Mouse (Mus musculus) cortical plate, adult 2 months (tissue): ENCODE measurements around the gene Dlk2. TPM values are rescaled to one million over a fixed set of nuclear protein-coding genes. Genes with fewer than 3 reads are reported as not detected.

Experiments
- H3K27ac ChIP-seq: fragments of 200-500 bp; 2 replicates; pipeline ENCODE4 v1.5.1; 2012; ENCODE audit warnings: low read length, control low read depth, inconsistent platforms; ENCODE audit not compliant: insufficient read depth
- H3K4me1 ChIP-seq: fragments of 200-500 bp; 2 replicates; pipeline ENCODE4 v1.6.1; 2011; ENCODE audit warnings: low read length; ENCODE audit not compliant: control insufficient read depth, insufficient read depth
- H3K4me3 ChIP-seq: fragments of 200-500 bp; 2 replicates; pipeline ENCODE4 v1.5.1; 2011; ENCODE audit warnings: mild to moderate bottlenecking, low read length, control low read depth; ENCODE audit not compliant: insufficient read depth
- CTCF ChIP-seq: fragments of 200-500 bp; IDR thresholded peaks from 2 replicates; pipeline ENCODE4 v1.5.1; 2011; ENCODE audit warnings: mild to moderate bottlenecking, control low read depth, low read length; ENCODE audit not compliant: insufficient read depth; ENCODE audit errors: extremely low read depth
- POLR2A ChIP-seq: fragments of 200-500 bp; IDR thresholded peaks from 2 replicates; pipeline ENCODE4 v1.6.1; 2011; ENCODE audit warnings: mild to moderate bottlenecking, low read length, control low read depth; ENCODE audit not compliant: insufficient read depth; ENCODE audit errors: extremely low read depth
- polyA plus RNA-seq: library from polyadenylated mRNA; depleted of rRNA; stranded (reverse); fragments of >200 nt; gene quantifications from 2 replicates; pipeline ENCODE4 v1.2.3, GENCODE M21; 2012

Gene Dlk2
- polyA plus RNA-seq, 1 experiment = 127 TPM

DNA sequence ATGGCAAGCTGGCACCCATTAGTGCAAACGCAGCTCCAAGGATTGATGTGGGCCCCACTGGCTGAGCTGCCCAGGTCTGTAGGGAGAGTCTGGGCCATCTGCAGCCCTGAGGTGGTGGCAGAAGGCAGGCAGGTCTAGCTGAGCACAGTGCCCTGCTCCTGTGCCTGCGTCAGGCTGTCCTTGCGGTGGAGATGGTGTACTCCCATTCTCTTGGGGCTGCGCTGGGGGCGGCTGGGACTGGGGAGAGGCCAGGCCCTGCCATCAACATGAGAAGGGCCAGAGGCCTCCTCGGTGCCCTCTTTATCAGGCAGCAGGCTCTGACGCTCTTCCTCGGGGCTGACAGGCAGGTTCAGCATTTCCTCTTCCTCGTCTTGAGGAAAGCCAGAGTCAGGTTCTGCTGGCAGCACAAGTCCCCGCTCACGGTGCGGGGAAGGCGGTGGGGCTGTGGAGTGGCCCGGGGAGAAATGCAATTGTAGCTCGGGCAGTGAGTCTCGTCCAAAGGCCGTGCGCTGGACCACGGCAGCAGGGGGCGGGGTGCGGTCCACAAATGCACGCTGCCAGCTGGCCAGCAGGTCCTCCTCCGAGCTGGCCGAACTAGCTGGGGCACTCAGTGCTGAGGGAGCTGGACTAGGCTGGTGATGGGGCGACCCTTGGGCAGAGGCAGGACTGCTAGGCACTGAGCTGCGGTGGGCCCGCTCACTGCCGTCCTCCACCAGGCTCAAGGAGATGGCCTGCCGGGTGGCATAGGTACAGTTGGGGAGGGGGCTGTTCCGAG, 38.8 kb upstream of the Dlk2 start:
- no peak overlapping the region for H3K4me3 ChIP-seq
- no peak for TF ChIP-seq CTCF
- TF ChIP-seq POLR2A = 0 out of 2 replicates have a peak, but pooled peaks have one; percentile 4
- H3K27ac ChIP-seq = no peak overlapping the region
- H3K4me1 ChIP-seq = peaks cover 2% of the 10 kb centered on the region

DNA sequence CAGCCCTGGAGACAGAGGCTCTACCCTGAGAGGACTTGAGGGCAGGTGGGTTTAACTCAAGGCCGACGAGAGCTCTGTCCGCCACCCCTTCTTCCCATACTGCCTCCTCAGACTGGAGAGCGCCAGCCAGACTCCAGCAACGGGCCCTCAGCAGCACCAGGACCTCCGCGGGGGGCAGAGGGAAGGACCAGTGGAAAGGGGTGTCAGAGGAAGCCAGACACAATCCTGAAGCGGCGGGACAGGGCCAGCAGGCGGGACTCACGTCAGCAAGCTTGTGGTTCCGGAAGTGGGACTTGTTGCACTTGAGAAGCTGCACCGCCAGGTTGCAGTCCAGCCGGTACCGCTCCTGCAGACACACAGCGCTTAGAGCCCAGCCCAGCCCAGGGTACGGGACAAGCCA, 37.5 kb upstream of the Dlk2 start:
- Histone ChIP-seq H3K4me1 (peaks cover 2% of the 10 kb centered on the region), H3K4me3 (no peak overlapping the region), H3K27ac (no peak overlapping the region)
- no peak for TF ChIP-seq POLR2A
- no peak for TF ChIP-seq CTCF

DNA sequence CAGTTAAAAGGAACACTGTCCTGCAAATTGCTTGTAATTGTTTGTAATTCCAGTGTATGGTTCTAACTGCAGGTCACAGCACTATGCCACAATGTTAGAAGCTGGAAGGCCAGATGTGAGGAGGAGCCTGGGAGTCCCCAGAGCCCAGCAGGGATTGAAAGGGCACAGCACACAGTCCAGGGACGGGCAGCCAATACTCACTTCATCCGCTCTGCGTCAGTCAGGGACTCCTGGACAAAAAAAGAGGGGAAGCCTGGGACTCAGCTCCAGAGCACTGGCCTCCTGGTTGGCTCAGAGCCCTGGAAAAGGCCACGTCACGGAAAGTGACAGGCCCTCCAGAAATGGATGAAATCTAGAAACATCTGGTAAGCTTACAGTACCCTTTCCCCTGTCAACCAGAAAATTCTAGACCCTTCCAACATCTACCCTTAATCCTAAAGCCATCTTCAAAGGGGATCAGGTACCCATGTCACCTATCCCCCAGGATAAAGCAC, 35.0 kb upstream of the Dlk2 start:
- TF ChIP-seq CTCF (no peak), POLR2A (no peak)
- H3K4me1 ChIP-seq = no peaks in the 10 kb centered on the region
- no peak overlapping the region for H3K4me3 ChIP-seq

DNA sequence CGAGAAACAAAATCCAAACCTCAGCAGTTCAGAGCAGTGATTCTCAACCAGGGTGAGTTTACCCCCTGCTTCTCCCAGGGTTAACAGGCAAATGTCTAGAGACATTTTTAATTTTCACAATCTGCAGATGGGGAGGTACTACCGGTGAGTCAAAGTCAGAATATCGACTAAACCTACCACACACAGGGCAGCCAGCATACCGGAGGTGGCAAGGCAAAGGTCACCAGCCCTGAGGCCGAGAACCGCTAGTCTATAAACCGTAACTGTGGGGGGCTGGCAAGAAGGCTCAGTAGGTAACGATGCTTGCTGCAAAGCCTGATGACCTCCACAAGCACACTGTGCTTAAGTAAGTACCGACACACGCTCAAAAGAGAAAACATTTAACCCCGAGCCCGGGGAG, 31.7 kb upstream of the Dlk2 start:
- H3K27ac ChIP-seq = no peak overlapping the region
- TF ChIP-seq POLR2A (no peak), CTCF (no peak)
- H3K4me3 ChIP-seq = no peak overlapping the region
- no peaks in the 10 kb centered on the region for H3K4me1 ChIP-seq

More for the DNA sequence above, 35.0 kb upstream of the Dlk2 start:
- no peak overlapping the region for H3K27ac ChIP-seq

DNA sequence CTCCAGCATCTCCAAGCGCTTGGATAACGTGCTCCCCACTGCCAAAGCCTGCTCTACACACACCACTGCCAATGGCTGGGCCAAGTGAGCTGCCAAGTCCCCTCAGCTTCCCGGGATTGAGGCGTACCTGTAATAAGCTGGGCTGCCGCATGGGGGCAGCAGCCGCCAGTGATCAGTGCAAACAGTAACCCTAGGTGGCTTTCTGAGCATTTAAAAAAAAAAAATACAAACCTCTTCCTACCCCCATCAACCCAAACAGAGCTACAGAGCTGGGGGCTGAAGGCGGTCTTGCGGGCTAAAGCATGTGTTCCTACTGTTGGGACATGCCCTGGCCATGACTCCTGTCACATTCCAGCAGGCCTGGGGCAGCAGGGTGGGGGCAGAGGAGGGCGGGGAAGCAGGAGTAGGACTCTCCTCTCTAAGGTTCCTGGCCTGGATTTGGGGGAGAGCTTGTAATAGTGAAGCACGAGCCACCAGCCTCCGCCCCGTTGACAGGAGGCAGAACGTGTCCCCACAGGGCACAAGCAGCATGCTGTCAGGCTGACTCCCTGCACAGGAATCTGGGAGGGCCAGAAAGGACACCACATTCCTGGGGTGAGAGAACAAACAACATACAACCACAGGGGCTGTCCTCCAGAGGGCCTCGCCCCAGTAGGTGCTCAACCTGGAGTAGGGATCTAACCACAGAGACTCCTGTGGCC, 31.2 kb upstream of the Dlk2 start:
- TF ChIP-seq POLR2A = no peak
- peak; percentile 88 for TF ChIP-seq CTCF
- Histone ChIP-seq H3K4me1 (no peaks in the 10 kb centered on the region), H3K4me3 (no peak overlapping the region), H3K27ac (no peak overlapping the region)

DNA sequence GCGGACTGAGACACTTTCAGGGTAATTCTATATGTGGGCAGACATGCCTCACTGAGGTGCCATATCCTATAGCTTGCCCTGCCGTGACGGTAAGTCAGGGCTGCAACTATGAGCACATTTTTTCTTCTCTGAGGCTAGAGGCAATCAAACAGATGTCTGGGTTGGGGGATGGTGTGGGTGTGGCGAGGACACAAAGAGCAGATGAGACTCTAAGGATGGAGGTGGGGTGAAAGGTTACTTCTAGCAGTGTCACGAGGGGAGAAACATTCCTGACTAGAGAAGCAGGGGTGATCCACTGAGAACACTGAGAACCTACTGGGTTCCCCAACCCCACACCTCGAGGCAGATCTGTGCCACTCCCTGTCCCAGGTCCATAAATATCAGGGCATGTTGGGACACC, 30.2 kb upstream of the Dlk2 start:
- TF ChIP-seq CTCF = no peak
- TF ChIP-seq POLR2A = no peak
- Histone ChIP-seq H3K27ac (no peak overlapping the region), H3K4me1 (no peaks in the 10 kb centered on the region), H3K4me3 (no peak overlapping the region)

DNA sequence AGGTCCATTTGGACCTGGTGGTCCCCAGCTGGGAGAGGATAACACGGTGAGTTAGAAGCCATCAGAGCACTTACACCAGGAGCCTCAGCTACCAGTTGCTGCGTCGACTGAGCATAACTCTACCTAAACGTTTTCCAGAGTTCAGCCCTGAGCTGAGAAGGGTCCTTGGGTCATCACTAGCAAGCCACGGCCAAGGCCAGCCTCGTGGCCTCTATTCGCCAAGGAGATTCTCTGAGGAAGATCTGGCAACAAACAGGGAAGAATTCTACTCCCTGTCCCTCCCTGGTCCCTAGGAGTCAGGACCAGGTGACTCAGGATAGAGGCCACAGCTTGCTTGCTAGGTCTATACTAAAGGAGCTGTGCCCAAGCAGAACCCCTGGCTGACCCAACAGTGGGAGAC, 29.7 kb upstream of the Dlk2 start:
- H3K27ac ChIP-seq = no peak overlapping the region
- TF ChIP-seq POLR2A = no peak
- no peak for TF ChIP-seq CTCF

DNA sequence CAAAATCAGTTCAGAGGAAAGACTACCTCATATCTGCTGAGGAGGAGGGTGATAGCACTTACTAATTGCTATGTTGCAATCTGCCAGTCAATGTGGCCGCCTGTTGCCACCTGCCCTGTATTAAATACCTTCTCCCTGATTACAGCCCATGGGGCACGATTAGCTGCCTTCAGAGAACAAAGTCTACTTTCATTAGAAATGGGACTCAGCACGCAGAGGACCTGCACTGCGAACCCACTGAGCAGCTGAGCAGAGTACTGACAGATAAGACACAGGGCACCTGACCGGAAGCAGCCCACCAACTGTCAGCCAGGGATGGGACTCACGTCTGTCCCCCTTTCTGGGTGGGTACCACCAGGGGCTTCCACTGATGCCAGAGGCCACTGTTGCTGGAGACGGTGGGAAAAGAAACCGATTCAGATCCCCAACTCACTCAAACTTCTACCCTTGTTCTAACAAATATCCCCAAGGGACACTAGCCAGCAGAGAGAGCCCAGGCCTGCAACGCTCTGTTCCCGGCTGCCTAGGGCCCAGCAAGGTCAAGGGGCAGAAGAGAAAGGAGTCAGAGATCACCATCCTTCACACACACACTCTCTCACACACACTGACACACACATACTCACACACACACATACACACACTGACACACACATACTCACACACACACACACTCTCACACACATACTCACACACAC, 29.0 kb upstream of the Dlk2 start:
- H3K27ac ChIP-seq = no peak overlapping the region

More for the DNA sequence above, 29.7 kb upstream of the Dlk2 start:
- no peak overlapping the region for H3K4me3 ChIP-seq
- no peaks in the 10 kb centered on the region for H3K4me1 ChIP-seq

DNA sequence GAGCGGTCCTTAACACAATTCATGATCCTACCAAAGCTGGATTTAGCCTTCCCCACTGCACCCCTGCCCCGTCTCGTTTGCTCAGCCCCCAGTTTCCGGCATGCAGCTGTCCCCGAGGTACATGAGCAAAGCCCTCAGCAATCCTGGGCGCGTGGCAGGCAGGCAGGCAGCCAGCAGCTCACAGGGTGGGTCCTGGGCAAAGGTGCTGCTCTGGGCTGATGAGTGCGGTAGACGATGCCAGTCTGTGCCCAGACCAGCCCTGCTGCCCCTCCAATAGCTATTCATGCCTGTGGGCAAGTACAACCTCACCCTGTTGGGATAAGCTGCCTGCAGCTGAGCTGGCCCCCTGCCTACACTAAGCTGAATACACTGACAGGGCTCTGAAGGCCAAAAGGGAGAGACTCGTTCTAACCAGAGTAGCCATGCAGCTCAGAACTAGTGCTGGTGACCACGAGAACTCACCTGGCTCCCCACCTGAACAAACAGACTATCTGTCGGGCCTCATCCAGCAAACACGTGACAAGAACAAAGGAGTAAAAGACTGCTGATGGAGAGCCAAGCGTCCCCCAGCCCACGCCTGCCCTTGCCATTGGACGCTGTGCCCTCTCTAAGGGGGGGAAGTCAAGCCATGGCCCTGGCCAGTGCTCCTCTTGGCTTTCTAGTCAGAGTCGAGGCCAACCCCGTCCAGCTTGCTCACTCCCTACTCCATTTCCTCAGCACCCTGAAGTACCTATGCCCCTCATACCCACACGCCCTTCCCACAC, 27.3 kb upstream of the Dlk2 start:
- TF ChIP-seq CTCF (no peak), POLR2A (no peak)
- no peak overlapping the region for H3K4me3 ChIP-seq
- H3K4me1 ChIP-seq = peaks cover 7% of the 10 kb centered on the region; the same call in 1 of the 2 replicates
- H3K27ac ChIP-seq = peak overlapping the region; percentile 30; the same call in 1 of the 2 replicates

More for the DNA sequence above, 29.0 kb upstream of the Dlk2 start:
- H3K4me1 ChIP-seq = peaks cover 1% of the 10 kb centered on the region; the same call in 1 of the 2 replicates
- TF ChIP-seq CTCF = no peak
- no peak for TF ChIP-seq POLR2A
- no peak overlapping the region for H3K4me3 ChIP-seq
